Mouse (Mus musculus) heart, embryonic 15.5 days (tissue): ENCODE results near the gene Tnfsf11. TPM values are rescaled to one million over a fixed set of nuclear protein-coding genes. Genes with fewer than 3 reads are reported as not detected.

ENCODE experiments used
- ATAC-seq: fragments of 200-750 bp; cut with Nextera tagmentation; replicated peaks from 2 replicates; pipeline ENCODE4 v1.8.0; 2017; ENCODE audit warnings: low read depth, moderate TSS enrichment; ENCODE audit not compliant: insufficient number of reproducible peaks, insufficient read depth, low FRiP score
- H3K27ac ChIP-seq: fragments of 300-500 bp; sonication (generic); 2 replicates; pipeline ENCODE4 v1.5.1; 2015; ENCODE audit warnings: mild to moderate bottlenecking, inconsistent platforms
- H3K27me3 ChIP-seq: fragments of 300-500 bp; sonication (generic); 2 replicates; pipeline ENCODE4 v1.6.1; 2015; ENCODE audit warnings: inconsistent platforms
- H3K36me3 ChIP-seq: fragments of 300-500 bp; sonication (generic); 2 replicates; pipeline ENCODE4 v1.6.1; 2015; ENCODE audit warnings: mild to moderate bottlenecking, inconsistent platforms
- H3K4me1 ChIP-seq: fragments of 300-500 bp; sonication (generic); replicated peaks from 2 replicates; pipeline ENCODE4 v1.6.1; 2015; ENCODE audit warnings: inconsistent platforms
- H3K4me2 ChIP-seq: fragments of 300-500 bp; sonication (generic); 2 replicates; pipeline ENCODE4 v1.6.1; 2015; ENCODE audit warnings: inconsistent platforms, mild to moderate bottlenecking, moderate library complexity
- H3K4me3 ChIP-seq: fragments of 300-500 bp; sonication (generic); 2 replicates; pipeline ENCODE4 v1.5.1; 2015; ENCODE audit warnings: mild to moderate bottlenecking, inconsistent platforms
- H3K9ac ChIP-seq: fragments of 300-500 bp; sonication (generic); 2 replicates; pipeline ENCODE4 v1.6.1; 2015; ENCODE audit warnings: mild to moderate bottlenecking, inconsistent platforms
- H3K9me3 ChIP-seq: fragments of 300-500 bp; sonication (generic); replicated peaks from 2 replicates; pipeline ENCODE4 v1.6.1; 2016; ENCODE audit warnings: inconsistent platforms
- WGBS: fragments of 180-500 bp; shearing (Covaris S2); methylation state at CpG from one replicate; pipeline ENCODE4 v1.1.7; 2015; ENCODE audit warnings: mixed read lengths; 5-methylcytosine and 5-hydroxymethylcytosine counted together
- microRNA-seq: library from miRNA; unstranded; fragments of <30 nt; microRNA quantifications from one replicate; pipeline ENCODE4, GENCODE M21; 2016
- polyA plus RNA-seq: library from polyadenylated mRNA; unstranded; fragments of >200 nt; fragmentation: Nextera tagmentation; extraction: Ambion mirVana; gene quantifications from 2 replicates; pipeline ENCODE4 v1.2.1, GENCODE M21; 2015

The Tnfsf11 gene
- polyA plus RNA-seq, 1 experiment from 2014 or later, result 0.23 TPM

DNA sequence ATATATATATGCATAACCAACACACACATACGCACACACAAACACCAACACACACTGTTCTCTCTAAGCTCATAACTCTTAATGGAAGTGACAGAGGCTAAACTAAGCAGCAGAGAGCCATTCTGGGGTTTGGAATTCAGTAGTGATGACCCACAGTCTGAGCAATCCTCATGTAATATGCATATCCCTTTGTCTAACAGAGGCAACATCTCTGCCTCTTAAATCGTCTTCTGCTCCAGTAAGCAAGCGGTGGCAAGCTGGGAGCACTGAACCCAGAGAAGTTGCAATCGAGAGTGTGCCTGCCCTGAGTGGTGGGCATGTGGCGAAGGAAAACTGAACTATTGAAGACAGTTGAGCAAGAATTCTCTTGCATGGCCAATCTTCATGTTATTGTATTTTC is 61.2 kb downstream of the Tnfsf11 start:
- H3K27me3 ChIP-seq, result no peaks in the 10 kb centered on the region
- WGBS, result 85% methylated on average over 5 of the region's 5 CpGs
- H3K9ac ChIP-seq, result no peak overlapping the region

DNA sequence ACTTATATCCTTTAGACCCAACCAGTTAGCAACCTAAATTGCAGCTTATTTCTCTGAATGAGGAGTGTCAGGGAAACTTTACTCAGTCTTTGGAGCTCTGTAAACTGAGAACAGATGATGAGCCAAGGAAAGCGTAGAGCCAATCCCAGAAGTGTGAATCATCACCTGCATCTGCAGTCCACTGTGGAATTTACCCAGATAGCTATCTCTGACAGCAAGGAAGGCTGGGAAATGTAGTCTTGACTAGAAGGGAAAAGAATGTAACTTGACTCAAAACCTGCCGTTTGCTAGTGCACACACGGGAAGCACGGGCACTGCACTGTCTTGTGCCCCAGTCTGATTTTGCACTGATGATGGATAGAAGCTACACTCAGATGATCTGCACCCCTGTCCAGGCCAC is 63.0 kb downstream of the Tnfsf11 start:
- ATAC-seq, result no peak
- no peaks in the 10 kb centered on the region for H3K9me3 ChIP-seq
- no peak overlapping the region for H3K4me2 ChIP-seq
- no peak overlapping the region for H3K9ac ChIP-seq
- WGBS, result 60% methylated on average over 4 of the region's 4 CpGs
- H3K27me3 ChIP-seq, result no peaks in the 10 kb centered on the region
- H3K27ac ChIP-seq, result no peak overlapping the region
- H3K4me3 ChIP-seq, result no peak overlapping the region
- 0 out of 2 replicates have a peak, but pooled peaks cover 3% of the 10 kb centered on the region for H3K4me1 ChIP-seq
- H3K36me3 ChIP-seq, result no peaks in the 10 kb centered on the region

More for the DNA sequence above, 61.2 kb downstream of the Tnfsf11 start:
- 0 out of 2 replicates have a peak, but pooled peaks cover under 1% of the 10 kb centered on the region for H3K4me1 ChIP-seq
- no peaks in the 10 kb centered on the region for H3K9me3 ChIP-seq
- H3K36me3 ChIP-seq, result no peaks in the 10 kb centered on the region
- no peak overlapping the region for H3K4me3 ChIP-seq
- ATAC-seq, result no peak
- no peak overlapping the region for H3K4me2 ChIP-seq
- no peak overlapping the region for H3K27ac ChIP-seq

DNA sequence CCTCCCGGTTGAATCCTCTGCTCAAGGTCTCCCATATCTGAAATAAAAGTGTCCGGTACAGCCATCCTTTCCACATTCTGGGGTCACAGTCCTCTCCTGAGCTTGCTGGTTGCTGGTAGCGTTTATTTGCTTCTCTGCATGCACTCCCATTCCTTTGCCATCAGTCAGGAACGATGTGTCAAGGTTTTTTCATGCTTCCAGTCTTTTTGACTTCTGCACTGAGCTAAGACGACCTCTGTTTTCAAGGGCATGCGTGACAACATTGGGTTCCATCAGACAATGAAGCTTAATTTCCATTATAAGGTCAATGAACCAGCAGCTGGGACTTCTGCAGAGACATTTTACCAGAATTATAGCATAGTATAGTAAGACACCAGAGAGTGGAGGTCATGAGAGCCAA is 68.5 kb downstream of the Tnfsf11 start:
- H3K9ac ChIP-seq, result no peak overlapping the region
- H3K4me3 ChIP-seq, result no peak overlapping the region
- no peak overlapping the region for H3K4me2 ChIP-seq
- H3K36me3 ChIP-seq, result no peaks in the 10 kb centered on the region
- H3K27me3 ChIP-seq, result no peaks in the 10 kb centered on the region
- peaks cover 6% of the 10 kb centered on the region; the same call in 1 of the 2 replicates for H3K4me1 ChIP-seq
- no peak for ATAC-seq
- no peaks in the 10 kb centered on the region for H3K9me3 ChIP-seq
- no peak overlapping the region for H3K27ac ChIP-seq
- WGBS, result 78% methylated on average over 6 of the region's 6 CpGs

DNA sequence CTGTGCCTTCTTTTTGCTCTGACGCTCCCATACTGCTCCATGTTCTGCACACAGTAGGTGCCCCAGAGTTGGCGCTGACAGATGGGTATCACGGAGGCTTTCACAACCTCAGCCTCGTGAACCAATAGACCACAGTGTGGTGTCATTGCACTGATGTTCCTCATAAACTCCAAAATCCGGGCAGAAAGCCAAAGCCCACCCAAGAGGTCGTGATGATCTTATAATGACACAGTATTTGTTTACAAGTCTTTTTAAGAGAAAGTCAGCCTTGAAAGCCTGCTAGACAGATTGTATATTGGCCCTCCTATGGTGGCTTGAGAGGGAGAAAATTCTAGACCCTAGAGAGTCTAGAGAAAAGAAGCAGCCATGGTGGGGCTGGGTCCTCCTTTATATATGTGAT is 70.6 kb downstream of the Tnfsf11 start:
- WGBS, result 73% methylated on average over 6 of the region's 6 CpGs
- Histone ChIP-seq H3K4me1 (peaks cover 6% of the 10 kb centered on the region; the same call in 1 of the 2 replicates), H3K9me3 (no peaks in the 10 kb centered on the region), H3K27me3 (no peaks in the 10 kb centered on the region), H3K4me2 (no peak overlapping the region), H3K36me3 (no peaks in the 10 kb centered on the region), H3K9ac (no peak overlapping the region), H3K27ac (no peak overlapping the region), H3K4me3 (no peak overlapping the region)
- ATAC-seq, result no peak

DNA sequence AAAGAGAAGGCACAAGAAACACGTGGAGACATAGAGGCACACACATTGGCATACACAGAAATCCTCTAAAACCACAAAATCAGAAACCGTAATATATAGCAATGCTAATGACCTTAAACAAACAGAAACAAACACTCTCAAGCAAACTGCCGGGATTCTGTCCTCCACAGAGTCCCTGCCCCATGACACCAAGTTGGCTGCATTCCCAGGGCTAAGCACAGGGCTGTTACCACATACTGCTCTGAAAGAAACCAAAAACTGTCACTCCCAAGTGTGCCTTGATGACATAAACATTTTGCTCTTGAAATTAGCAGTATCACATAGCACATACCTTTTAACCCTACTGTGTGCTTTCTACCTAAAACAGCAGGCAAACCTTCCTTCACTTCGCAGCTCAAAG is 71.7 kb downstream of the Tnfsf11 start:
- no peaks in the 10 kb centered on the region for H3K9me3 ChIP-seq
- no peak overlapping the region for H3K4me3 ChIP-seq
- no peak overlapping the region for H3K4me2 ChIP-seq
- no peaks in the 10 kb centered on the region for H3K36me3 ChIP-seq
- 41% methylated on average over 4 of the region's 4 CpGs for WGBS
- peaks cover 3% of the 10 kb centered on the region; the same call in 1 of the 2 replicates for H3K4me1 ChIP-seq
- H3K27me3 ChIP-seq, result no peaks in the 10 kb centered on the region
- no peak overlapping the region for H3K9ac ChIP-seq
- ATAC-seq, result 0 out of 2 replicates have a peak, but pooled peaks have one; percentile 70
- 0 out of 2 replicates have a peak overlapping the region, but pooled peaks have one; percentile 10 for H3K27ac ChIP-seq

DNA sequence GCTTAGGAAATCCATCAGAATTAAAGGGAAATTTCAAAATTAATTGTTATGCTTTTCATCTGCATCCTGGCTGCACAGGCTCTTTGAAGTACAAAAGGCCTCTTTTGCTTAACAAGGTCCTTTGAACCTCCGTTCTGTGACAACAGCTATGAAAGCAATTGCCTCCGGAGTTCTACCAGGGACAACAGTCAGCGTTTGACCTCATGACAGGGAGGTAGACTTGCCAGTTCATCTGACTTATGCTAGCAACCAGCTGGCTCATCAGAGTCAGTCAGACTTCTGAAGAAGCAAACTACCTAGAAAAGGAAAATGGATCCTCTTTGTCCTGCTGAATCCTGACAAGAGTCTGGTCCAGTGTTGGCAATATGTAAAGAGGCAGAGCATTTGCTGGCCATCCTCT is 72.5 kb downstream of the Tnfsf11 start:
- no peak for ATAC-seq
- Histone ChIP-seq H3K27ac (no peak overlapping the region), H3K27me3 (no peaks in the 10 kb centered on the region), H3K4me1 (peaks cover 3% of the 10 kb centered on the region; the same call in 1 of the 2 replicates), H3K9ac (no peak overlapping the region), H3K36me3 (no peaks in the 10 kb centered on the region), H3K4me3 (no peak overlapping the region), H3K9me3 (no peaks in the 10 kb centered on the region), H3K4me2 (no peak overlapping the region)
- 42% methylated on average over 3 of the region's 3 CpGs for WGBS

DNA sequence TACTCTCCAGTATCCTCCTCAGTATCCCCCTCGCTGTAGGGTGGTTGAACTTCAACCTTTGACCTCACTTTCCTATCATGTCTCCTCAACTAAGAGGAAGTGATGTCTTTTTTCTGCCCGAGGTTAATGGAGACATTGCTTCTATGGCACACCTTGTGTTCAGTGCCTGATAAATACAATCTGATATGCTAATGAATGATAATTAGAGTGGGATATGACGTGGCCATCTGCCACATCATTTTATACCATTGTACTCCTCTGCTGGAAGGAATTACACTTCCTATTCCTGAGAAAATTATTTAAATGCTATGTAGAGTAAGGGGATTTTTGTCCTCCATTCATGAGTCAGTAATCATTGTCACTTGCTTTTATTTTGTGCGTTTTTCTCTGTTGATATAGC is 78.8 kb downstream of the Tnfsf11 start:
- no peak overlapping the region for H3K4me3 ChIP-seq
- no peak overlapping the region for H3K9ac ChIP-seq
- H3K27ac ChIP-seq, result no peak overlapping the region
- H3K4me1 ChIP-seq, result no peaks in the 10 kb centered on the region
- H3K27me3 ChIP-seq, result no peaks in the 10 kb centered on the region
- H3K4me2 ChIP-seq, result no peak overlapping the region
- no peaks in the 10 kb centered on the region for H3K36me3 ChIP-seq
- ATAC-seq, result no peak
- WGBS, result 62% methylated on average over 4 of the region's 4 CpGs
- H3K9me3 ChIP-seq, result no peaks in the 10 kb centered on the region

Small RNAs within 50 kb of the gene (microRNA-seq; reads per million reads assigned to microRNA genes)
- gene Gm23652, result not detected

Other genes with a start within 250 kb of the Tnfsf11 start
- gene Fam216b, start 219.0 kb downstream of the Tnfsf11 start, polyA plus RNA-seq, result 0.13 TPM in 2 replicates
- gene Akap11, start 228.8 kb upstream of the Tnfsf11 start, polyA plus RNA-seq, result 13.4 and 13.8 TPM in 2 replicates